Mouse (Mus musculus) megakaryocyte, adult 5-6 weeks (primary cell): Measurements from ENCODE around the gene Olfr694. TPM values are rescaled to one million over a fixed set of nuclear protein-coding genes. Genes with fewer than 3 reads are reported as not detected.
"Not testable (repeated sequence)": the region's sequence is repeated elsewhere in the genome, so short reads cannot be mapped to it uniquely, and the experiment has no call there.

Experiments
- ATAC-seq: 2 replicates; pipeline ENCODE4 v1.8.0; 2016; ENCODE audit warnings: mild to moderate bottlenecking, inconsistent platforms; ENCODE audit not compliant: poor library complexity, severe bottlenecking
- total RNA-seq, 2 experiments: library from RNA; stranded (forward) in 1 of 2; stranded (reverse) in 1 of 2; fragments of 153-499, 151-499 nt in 1 of 2; fragments of 221-1000, 200-1000 nt in 1 of 2; gene quantifications; 2 replicates each; pipeline versions ENCODE4 v1.2.3 to v1.2.4; 2015 to 2017

Gene Olfr694
- total RNA-seq (2015) (0.04 TPM in 1 of 2 replicates, not detected in the other), total RNA-seq (2017) (not detected in 2 replicates)

DNA sequence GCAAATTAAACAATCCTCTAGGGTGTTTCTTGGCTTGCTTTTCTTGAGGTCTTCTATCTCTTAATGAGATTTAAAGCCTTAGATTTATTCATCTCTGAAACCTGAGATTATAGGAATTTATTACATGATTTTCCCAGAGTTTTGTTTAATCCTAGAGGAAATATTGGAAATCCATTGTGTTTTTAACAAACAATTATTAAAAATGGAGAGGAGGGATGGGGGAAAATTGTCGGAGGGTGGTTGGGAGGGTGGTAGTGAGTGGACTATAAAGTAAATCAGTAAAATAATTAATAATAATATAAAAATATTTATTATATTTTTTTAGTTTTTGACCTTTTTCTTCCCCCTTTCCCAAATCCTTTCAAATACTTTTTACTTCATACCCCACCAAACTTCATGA lies at the start of gene Olfr694:
TSS of gene Olfr694 (minus strand) at position 101 of the 400 bp plus-strand sequence.
- ATAC-seq = no peak

DNA sequence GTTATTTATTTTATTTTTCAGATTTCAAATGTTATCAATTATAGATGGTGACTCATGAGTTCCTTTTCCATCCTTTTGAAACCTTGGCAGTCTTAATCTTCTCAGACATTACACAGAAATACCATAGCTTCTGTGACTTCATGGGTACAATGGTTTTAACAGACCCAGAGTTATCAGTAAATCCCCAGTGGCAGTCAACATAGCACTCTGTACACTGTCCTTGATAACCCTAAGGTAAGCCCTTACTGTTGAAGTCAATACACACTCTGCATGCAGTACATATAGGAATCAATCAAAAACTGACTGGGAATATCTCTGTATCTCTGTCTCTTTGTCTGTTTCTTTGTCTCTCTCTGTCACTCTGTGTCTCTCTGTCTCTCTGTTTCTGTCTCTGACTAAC lies 45.4 kb upstream of the Olfr694 start:
- ATAC-seq = no peak

GRCm38 (mm10) chr7:106733717-106734116 lies 42.1 kb upstream of the Olfr694 start:
- ATAC-seq = no peak

GRCm38 (mm10) chr7:106725654-106726053 lies 34.0 kb upstream of the Olfr694 start:
- ATAC-seq = not testable (repeated sequence)

DNA sequence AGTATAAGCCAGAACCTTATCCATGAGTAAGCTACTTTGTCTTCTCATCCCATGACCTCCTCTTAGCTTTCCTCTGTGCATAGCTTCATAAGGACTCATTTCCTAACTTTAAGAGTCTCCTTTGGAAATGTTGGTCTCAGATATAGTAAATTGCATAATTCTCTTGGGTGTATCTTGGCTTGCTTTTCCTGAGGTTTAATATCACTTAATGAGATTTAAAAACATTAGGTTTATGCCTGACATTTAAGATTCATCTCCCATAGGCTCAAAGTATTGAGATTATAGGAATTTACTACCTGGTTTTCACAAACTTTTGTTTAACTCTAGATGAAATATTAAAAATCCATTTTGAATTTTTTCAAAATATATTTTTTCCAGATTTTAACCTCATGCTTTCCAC lies 24.7 kb upstream of the Olfr694 start, which contains the start of gene Olfr695:
TSS of gene Olfr695 (minus strand) at position 101 of the 400 bp plus-strand sequence.
- no peak for ATAC-seq

- ATAC-seq = peak; percentile 99
Observed at GRCm38 (mm10) chr7:106711463-106711862, 19.8 kb upstream of the Olfr694 start.

GRCm38 (mm10) chr7:106707705-106708104 lies 16.1 kb upstream of the Olfr694 start:
- not testable (repeated sequence) for ATAC-seq

DNA sequence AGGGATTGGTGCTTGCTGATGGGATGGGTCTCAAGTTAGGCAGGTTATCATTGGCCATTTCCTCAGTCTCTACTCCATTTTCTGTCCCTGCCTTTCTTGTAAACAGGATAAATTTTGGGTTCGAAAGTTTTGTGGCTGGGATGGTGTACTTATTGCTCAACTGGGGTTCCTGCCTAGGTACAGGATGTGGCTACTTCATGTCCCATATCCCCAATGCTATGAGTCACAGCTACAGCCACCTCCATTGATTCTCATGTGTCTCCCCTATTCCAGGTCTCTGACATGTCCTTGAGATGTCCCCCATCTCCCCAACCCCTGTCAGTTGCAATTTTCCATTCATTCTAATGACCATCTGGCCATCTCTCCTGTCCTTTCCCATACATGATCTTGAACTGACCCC lies 5.3 kb upstream of the Olfr694 start:
- peak; percentile 63 for ATAC-seq

DNA sequence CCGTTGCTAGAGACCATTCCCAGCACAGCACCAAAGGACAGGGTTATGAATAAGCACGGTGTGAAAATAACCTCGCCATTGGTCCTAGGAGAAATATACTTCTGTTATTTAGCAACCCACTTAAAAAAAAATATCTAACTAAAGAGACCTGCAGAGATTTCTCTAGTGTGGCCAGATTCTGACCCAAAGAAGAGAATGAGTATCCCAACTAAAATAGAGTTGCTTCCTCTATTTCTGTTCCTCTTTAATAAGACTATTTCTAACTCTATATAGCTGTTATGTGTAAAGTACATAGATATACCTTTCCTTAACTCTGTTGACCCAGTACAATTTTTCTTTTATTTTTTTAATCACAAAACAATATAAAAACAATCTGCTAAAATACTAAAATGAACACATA lies 1.4 kb upstream of the Olfr694 start:
- peak; percentile 81 for ATAC-seq

DNA sequence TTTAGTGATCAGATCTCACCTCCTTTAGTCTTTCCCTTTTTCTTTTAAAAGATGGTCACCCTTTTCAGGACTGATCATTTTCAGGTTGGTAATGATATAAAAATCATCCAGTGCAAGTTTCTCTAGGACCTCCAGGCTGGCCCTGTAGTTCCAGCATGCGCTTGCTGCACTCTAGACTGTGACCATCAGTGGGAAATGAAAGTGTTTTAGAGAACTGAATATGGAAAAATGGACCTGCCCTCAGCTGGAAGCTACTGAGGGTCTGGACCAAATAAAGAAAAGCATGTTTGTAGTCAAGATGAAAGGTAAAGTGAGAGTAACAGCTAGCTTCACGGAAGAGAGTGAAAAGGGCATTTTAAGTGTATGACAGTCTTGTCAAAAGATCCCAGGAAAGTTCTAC lies 6.2 kb downstream of the Olfr694 start:
- ATAC-seq = peak; percentile 94

DNA sequence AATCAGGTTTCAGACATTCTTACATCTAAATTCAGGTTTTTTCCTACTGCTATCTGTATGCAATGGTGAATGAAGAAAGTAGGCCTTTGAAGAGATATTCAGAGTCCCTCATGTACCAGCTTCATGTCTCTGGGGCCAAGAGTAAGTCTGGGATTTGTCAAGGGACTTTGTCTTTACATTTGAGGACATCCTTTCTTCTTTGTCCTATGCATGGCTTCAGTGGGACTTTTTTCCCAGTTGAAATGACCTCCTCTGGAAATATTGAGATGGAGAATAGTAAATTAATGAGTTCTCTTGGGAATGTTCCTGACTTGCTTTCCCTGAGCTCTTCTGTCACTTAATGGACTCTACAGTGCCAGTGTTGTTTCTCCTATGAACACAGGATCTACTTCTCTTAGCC lies 11.1 kb downstream of the Olfr694 start, which contains the start of gene Olfr693:
TSS of gene Olfr693 (minus strand) at position 101 of the 400 bp plus-strand sequence.
- ATAC-seq = no peak

DNA sequence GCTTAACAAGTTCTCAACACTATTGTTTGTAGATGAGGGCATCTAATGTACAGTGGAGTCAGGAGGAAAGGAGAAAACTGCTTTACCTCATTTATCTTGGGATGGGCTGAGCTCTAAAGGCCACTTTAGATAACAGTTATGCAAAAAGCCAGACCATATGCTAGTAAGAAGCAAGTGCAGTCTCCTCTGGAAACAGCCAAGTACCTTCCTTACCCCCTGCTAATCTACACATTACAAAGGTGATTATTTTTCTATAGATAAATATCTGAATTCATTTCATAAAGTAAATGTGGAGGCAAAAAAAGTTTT lies 39.3 kb downstream of the Olfr694 start:
- no peak; the same call in 1 of the 2 replicates for ATAC-seq

GRCm38 (mm10) chr7:106651555-106652343 lies 39.9 kb downstream of the Olfr694 start:
- peak; percentile 87 for ATAC-seq

GRCm38 (mm10) chr7:106649774-106650173 lies 41.8 kb downstream of the Olfr694 start:
- no peak for ATAC-seq

GRCm38 (mm10) chr7:106645261-106645660 lies 46.4 kb downstream of the Olfr694 start:
- no peak for ATAC-seq

DNA sequence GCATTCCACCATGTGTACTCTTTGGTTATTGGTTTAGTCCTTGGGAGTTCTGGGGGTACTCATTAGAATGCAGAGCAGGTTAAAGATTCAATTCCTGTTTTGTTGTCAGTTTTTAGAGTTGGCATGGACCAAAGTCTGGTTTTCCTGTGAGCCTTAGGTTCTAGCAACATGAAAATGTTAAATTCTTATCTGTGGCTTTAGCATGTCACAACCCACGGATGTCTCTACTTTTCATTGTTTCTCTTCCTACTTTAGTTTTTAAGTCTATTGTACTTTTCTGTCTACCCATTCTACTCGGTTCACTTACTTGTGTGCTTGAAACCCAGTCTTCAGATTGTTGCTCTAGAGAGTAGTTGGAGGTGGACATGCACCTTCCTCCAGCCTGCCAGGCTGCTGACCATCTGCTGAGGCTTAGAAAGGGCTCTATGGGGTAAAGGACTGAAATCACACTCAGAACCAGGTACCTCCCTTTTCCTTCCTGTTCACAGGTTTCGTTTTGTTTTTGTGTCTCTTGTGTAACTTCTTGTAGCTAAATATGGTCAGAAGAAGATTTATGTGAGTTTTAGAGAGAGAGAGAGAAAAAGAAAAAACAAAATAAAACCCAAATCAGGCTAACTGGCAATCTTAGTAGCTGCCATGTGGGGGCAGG lies 47.3 kb downstream of the Olfr694 start:
- ATAC-seq = peak; percentile 91

- peak; percentile 37 for ATAC-seq
Observed at GRCm38 (mm10) chr7:106640839-106641238, 50.8 kb downstream of the Olfr694 start.

GRCm38 (mm10) chr7:106635560-106635959 lies 56.1 kb downstream of the Olfr694 start:
- ATAC-seq = no peak
